Mouse (Mus musculus) c-Kit-positive CD71-positive TER-119-negative erythroid progenitor cells, embryonic 14.5 days (primary cell): Measurements from ENCODE around the gene Ctbp2.

Experiments used
- DNase-seq: peaks from one replicate; pipeline ENCODE4 v3.0.0-alpha.2; 2013; ENCODE audit warnings: low read depth

Gene Ctbp2

DNA sequence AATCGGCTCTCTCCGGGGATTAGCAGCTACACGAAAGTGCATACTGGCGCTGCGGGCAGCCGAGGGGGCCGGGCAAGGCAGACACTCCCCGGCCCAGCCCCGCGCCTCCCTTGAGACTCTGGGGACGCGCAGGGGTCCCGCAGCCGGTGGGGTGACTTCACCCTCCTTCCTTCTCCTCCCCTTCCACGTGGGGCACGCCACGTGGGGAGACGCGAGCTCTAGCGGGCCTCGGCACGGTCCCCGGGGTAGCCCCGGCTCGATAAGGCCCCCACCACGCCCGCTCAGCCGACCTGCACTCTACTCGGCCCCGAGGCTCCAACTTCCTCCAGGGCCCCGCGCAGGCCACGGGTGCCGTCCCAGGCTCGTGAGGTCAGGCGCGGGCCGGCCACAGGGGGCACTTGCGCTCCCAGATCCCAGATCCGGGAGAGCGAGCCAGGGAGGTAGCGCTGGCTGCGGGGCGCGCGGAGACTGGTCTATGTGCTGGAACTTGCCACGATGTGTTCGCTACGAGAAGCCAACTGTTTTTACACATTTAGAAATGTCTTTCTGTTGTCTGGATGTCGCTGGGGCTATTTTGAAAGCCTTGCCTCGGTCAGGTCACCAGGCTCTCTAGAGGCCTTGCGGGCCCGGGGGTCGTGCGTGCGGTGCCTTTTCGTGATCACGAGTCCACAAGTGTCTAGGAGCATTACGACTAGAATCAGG is at the start of gene Ctbp2:
Ctbp2 (minus strand) TSS at position 356 of the 702 bp plus-strand sequence.
- peak; percentile 69 for DNase-seq

DNA sequence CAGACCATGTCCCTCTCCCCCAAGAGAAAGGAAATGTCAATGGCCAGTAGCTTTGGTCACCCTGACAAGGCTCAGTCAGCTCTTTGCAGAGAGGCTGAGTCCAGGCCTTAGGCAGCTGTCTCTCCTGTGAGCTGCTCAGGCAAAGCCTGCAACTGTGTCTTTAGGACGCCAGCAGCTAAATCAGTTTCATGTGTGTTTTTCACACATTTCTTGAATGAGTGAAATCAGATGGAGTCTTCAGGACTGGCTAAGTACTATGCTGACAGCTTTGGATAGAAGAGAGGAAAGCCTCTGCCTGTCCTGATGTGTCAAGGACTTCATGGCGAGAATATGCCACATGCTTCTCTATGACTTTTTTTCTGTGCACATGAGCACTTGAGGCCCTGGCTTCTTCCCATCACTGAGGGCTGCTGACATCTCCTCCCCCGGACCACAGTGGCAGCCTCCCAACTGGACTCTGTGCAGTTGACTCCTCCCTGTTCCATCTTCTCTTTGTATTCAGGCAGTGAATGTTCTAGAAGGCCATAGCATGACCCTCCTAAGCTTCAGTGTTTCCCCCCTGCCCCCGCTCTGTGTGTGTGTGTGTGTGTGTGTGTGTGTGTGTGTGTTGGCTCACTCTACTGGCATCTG is 47.4 kb upstream of the Ctbp2 start:
- no peak for DNase-seq

DNA sequence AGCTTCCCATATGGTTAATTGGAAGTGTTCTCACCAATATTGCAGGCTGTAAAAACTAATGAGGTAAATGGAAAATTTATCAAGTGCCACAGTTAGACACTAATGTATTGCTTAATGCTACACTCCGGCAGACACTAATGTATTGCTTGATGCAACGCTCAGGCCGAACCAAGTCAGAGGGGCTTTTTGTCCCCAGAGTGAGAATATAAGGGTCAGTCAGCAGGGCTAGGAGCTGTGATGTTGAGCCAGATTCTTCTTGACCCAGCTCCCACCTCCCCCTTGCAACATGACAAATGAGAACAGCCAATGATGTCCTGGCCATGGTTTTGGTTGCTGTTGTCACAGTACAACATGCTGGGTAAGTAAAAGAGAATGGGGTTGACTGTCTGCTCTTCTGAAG is 44.8 kb upstream of the Ctbp2 start:
- DNase-seq: no peak

DNA sequence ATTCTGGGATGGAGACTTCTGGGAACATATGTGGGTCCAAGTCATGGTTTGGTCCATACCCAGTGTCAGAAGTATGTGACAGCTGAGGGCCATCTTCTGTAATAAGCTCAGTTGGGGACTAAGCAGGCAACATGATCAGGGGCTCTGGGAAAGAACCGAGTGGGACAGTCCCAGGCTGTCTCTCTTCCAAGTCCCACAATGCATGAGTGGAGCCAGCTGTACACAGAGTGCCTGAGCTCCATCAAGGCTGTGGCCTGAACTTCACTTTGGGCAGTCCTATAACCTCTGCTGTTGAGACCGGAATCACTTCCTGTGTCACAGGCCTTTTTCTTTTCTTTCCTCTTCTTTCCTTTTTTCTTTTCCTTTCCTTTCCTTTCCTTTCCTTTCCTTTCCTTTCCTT is 43.7 kb upstream of the Ctbp2 start:
- DNase-seq: no peak

DNA sequence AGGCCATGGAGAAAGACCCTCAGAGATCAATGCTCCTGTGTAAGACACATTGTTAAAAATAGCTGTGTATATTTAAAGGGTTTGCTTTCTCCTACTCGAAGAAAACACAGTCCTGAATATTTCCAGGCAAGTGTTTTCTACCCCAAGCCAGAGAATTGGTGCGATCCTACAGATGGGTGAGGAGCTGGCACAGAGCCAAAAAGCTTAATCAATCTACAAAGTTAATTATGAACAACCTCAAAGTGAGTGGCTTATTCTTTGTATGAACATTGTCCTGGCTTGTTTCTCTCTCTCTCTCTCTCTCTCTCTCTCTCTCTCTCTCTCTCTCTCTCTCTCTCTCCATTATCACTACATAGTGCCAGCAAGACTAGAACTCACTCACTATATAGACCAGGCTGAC is 40.6 kb upstream of the Ctbp2 start:
- no peak for DNase-seq

DNA sequence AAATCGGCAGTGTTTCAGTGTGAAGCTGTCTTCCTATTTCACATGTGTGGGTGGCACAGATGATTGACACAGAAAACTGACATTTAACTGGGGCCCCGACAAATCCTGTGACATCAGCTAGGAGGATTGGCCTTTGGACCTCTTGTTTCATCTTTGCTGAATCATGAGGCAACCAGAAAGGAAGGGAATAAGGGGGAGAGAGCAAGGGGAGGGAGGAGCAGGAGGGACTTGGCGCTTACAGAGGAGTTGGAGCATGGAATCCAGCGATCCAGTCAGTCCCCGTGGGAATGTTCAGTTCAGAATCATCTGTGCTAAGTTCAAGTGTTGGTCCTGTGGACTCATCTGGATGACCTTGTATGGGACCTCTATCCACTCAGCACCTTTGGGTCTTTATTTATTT is 38.9 kb upstream of the Ctbp2 start:
- DNase-seq: no peak

DNA sequence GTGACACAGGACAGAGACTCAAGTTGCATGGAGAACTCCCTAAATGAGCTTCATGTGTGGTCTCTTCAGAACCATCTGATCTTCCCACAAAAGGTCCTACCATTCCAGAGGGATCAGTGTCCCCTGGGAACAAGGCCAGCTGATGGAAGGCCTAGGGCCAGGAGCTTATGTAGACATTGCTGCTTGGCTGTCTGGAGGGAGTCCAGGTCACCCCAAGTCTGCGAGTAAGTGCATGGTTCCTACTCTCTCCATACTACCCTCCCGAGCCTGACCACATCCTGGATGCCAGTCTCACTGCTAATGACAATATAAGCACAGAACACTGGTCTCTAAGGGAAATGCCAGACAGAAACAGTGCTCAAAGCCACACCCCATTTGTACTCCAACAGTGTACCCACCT is 38.0 kb upstream of the Ctbp2 start:
- DNase-seq: no peak

DNA sequence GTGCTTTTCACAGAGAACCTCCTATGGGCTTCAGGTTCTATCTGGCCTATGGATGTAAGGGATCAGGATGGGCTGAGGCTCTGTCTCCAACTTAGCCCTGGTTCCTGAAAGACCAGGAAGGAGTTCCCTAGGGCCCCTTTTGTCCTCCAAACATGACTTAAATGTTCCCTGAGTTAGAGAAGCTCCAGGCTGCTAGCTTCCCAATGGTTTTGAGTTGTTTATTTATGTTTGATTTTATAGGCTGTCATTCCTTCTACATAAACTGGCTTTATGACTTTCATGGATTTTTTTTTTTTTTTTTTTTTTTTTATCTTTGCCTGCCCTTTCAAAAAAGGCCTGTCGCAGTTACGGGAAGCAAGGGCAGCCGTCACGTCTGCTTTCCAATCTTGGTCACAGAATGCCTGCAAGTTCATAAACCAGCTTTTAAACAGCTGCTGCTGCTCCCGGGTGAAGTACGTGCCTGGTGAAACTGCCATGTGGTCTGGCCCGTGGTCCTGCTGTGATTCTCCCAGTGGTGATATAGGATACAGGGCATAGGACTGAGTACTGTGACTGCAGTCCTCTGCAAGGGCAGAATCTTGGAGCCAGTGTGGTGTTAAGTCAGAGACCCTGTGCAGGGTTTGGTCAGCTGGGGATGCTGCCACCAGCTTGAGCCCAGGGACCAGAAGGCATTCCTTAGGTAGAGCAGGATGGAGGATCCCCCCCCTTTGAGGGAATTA is 37.4 kb upstream of the Ctbp2 start:
- DNase-seq: no peak

DNA sequence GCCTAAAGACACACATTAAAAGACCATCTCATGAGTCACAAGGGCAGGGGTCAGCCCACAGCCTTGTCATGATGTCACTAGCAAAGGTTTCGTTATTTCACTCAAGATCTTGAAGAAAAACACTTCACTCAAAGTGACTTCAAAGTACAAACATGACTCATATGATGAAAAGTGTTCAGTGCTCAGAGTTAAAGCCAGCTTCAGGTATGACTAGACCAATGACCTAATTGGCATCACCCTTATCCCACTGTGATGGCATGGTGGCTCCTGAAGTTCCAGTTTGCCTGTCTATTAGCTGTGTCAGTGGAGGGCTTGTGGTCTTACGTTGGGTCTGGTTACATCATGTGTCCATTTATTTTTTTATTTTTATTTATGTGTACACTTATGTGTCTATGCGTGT is 35.4 kb upstream of the Ctbp2 start:
- no peak for DNase-seq

DNA sequence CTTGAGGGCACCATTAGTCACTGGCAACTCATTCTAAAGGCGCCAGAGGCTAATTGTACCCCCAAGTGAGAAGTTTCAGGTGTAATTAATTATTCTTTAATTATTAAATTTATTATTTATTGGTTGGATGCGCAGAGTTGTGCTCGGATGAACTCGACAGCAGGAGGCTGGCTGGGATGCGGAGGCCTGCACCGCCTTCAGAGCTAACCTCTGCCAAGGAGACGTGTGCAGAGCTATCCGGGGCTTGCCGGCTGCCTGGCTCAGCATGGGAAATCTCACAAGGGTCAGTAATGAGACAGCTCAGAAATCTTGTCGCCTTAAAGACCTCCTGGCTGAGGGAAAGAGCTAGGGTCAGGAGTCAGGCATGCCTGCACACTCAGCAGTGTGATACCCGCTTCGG is 31.5 kb upstream of the Ctbp2 start:
- DNase-seq: no peak

DNA sequence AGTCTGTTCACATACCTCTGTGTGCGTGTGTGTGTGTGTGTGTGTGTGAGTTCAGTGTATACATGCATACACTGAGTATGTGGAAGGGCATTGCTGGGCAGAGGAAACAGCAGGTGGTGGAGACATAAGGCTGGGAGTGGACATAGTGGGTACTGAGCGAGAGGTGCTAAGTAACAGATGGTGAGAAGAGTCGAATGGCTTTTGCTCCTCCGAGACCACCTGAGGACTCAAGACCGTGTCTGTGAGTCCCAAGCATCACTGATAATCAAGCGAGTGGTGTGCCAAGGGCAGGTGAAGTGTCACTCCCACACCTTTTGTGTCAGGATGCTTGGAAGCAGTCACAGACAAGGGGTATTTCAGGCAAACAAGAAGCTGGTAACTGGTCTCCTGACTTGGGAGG is 30.7 kb upstream of the Ctbp2 start:
- DNase-seq: no peak

DNA sequence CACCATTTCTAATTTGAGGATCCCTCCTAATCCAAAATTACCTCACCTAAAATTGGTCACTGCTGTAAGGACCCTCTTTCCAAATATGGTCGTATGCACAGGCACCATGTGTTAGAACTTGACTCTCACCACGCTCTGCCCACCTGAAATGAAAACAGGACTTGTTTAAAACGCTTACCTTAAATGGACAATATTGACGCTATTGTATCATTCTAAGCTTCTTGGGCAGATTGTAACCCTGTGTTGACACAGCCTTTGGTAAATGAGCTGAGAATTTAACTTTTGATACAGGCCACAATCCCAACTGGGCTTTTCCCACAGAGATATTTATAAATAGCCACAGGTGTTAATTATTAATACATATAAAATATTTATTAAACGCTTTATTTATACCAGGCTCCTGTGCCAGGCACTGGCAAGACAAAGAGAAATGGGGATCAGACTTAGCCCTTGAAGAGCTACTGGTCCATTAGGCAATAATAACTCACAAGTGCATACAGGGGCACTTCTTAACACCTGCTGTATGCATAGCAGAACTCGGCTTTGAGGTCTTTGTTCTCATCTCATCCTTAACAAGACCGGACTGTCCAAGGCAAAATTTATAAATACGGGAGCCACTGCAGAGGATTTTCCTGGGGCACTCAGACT is 15.7 kb upstream of the Ctbp2 start:
- no peak for DNase-seq

DNA sequence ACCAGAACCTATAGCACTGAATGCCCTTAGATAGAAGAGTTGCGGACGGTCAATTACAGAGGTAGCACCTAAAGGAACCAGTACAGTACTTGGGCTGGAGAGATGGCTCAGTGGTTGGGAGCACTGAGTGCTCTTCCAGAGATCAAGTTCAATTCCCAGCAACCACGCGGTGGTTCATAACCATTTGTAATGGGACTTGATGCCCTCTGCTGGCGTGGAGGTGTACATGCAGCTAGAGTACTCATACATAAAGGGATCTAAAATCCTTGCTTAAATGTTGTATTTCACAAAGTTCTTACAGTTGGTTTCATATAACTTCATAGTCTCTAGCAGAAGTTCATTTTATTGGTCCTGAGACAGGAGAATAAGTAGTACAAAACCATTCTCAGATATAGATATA is 9.4 kb upstream of the Ctbp2 start:
- no peak for DNase-seq

DNA sequence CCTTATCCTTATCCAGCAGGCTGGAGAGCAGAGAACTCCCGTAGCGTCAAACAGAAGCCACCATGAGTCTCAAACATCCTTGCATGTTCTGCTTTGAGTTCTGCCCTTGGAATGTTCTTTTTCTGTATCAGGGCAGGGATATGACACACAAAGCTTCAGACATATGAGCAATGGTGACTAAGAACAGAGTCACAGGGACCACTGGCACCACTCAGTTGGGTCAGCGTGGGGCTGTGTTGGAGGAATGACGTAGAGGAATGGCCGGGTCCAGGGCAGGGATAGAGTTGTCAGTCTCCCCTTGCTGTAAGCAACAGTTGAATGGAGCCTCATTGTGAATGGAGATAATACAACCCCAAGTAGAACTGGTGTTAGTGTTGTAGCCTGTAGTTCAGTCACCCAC is 8.5 kb upstream of the Ctbp2 start:
- no peak for DNase-seq

DNA sequence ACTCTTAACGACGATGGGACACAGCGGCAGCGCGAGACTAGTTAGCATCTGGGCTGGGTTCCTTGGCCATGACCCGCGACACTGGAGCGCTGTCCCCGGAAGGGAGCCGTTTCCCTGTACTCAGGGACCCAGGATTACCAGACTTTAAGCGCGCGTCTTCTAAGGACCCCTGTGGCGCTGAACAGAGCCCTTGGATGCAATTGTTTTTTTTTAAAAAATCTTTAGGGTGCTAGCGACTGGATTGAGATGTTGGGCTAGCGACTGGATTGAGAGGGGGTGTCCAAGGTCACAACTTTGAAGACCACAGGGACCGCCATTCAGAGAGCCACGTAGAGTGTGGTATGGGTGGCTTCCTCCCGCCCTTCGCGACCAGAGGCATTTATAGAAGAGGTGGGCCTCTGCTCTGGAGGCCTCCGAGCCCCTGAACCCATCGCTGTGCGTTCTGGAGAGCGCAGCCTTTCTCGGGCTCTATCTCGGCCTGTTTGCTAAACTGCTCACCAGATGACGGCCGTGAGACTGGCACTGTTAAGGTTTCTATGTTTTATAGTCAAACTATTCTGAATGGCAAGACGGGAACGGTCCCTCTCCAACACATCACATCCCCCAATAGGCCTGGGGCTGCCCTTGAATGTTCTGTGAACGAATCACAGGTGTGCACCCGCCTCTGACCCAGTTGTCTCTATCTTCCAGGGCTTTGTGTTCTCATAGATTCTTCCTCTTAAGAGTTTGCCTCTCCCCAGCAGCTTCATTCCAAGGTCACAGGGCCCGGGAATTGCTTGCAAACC is 739 bp upstream of the Ctbp2 start:
- DNase-seq: no peak

DNA sequence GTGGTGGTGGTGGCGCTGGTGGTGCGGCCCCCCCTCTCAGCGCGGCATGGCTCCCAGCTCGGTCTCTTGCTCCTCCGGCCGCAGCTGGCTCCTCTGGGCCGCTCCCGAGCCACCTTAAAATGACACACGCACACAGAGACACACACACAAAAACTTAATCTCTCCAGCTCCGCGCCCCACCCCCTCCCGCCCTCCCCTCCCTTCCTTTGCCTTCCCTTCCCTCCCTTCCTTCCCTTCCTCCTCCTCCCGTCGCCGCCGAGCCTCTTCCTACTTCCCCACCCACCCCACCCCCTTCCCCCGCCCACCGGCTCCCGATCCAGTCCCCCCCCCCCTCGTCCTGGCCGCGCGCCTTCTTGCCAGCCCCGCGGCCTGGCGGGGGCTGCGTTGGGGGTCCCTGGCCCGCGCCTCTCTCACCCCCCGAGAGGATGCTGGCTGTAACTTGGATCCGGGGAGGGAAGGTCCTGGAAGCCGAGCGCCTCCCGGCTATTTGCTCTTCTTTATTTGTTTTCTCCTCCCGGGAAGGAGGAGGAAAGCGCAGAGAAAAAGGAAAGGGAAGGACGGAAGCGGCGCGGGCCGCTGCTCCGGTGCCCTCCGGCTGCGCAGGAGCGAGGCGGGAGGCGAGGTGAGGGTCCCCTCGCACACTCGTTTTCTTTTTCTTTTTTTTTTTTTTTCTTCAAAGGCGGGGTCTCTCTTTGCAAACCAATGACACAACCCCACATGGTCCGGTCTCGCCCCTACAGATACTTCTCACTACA is 733 bp downstream of the Ctbp2 start, which contains the start of gene Fgfr2:
Fgfr2 (minus strand) TSS at position 107 of the 755 bp plus-strand sequence.
- no peak for DNase-seq

DNA sequence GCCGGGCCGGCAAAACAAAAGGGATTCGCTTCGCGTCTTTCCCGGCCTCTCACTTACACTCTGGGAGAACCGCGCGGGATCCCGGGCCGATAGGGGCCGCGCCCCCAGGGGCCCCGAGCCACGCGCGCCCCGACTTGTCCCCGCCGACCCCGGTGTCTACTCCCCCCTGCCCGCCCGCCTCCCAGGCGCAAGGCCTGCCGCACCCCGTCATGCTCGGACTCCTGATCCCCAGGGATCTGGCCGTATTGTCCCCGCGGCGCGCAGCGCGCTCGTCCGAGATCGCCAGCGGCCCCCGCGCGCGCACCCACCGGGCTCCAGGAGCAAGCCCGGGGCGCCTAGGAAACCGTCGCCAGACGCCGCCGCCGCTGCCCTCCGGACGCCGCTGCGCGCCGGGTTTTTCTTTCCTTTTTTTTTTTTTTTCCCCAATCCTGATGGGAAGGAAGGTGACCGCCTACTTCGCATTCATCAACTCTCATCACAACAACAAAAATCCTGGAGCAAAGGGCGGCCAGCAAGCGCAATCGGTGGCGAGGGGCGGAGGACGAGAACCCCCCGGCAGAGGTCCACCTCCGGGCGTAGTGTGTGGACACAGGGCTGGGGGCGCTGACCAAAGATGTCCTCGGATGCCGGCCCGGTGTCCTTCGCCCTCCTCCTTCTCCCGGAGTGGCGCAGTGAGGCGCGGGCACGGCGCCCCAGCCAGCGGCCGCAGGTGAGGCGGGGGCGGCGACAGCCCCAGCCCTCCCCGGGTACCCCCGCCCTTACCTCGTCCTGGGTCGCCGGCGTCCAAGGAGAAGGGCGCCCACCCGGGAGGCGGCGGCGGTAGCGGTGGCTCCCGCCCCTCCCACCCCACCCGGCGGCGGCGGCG is 1.5 kb downstream of the Ctbp2 start:
- DNase-seq: no peak

DNA sequence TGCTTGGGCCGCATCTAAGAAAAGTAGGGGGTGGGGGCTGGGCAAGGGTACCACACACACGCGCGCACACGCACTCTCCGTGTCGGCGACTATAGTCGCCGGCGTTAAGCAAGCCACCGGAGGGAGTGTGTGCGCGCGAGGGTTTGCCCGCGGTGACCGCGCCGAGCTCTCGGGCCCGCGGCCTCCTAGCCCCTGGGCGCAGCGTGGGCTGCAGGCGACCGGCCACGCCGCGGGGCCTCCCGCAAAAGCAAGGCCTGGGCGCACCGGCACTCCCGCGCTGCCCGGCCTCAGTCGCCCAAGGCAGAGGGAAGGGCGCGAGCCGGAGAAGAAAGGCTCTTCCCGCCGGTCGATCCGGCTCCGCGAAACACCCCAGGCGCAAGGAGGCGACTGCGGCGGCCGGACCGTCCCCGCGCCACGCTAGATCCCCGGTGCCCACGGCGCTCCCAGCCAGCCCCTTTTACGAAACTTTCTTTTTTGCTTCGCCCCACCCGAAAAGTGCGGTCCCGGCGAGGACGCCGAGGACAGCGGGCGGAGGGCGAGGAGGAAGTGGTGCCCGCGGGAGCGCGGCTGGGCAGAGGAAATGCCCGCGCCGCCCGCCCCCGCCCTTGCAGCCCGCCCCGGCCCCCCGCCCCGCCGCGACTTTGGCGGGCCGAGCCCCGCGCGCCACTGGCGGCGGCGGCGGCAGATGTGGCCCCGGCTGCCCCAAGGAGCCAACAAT is 2.3 kb downstream of the Ctbp2 start:
- DNase-seq: no peak

DNA sequence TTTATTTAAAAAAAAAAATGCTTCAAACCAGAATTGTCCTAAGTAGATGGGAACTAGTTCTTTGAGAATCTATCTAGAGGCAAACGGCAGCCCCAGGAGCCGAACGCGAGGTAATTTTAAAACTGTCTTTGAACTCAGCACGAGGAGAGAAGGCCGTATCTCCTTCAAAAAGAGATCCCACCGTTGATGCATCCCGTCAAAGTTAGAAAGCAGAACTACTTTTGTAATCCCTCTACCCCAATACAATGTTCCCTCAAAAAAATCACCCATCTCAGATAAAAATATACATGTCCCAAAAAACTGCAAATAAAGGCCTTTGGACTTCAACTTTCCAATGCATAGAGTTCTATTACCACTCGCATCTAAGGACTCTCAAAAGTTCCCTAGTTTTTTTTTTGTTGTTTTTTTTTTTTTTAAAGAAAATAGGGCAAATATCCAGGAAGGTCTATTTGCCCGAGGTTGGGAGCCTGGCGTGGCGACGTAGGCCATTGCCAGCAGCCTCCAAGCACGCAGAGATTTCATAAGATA is 3.0 kb downstream of the Ctbp2 start:
- no peak for DNase-seq
